Mouse (Mus musculus): ENCODE measurements around the gene Ambra1. TPM values are rescaled to one million over a fixed set of nuclear protein-coding genes. Genes with fewer than 3 reads are reported as not detected.

Gene Ambra1
- polyA plus RNA-seq (2012; ENCODE audit: low replicate concordance) = 35.8 and 49.0 TPM in 2 replicates

GRCm38 (mm10) chr2:91729971-91730821 lies at the start of gene Ambra1:
Gene Ambra1 (plus strand): TSS chr2:91730134.

GRCm38 (mm10) chr2:91710272-91711234 lies 19.4 kb upstream of the Ambra1 start, which contains the start of the genes Atg13 and Harbi1:
Gene Atg13 (minus strand): TSS chr2:91710576.
Gene Harbi1 (plus strand): TSS chr2:91710852.

GRCm38 (mm10) chr2:91926949-91927348 lies 197.0 kb downstream of the Ambra1 start, which contains the start of gene Chrm4:
Gene Chrm4 (plus strand): TSS chr2:91927249.

GRCm38 (mm10) chr2:91932160-91932711 lies 202.3 kb downstream of the Ambra1 start, which contains the start of gene Mdk:
Gene Mdk (minus strand): TSS chr2:91932297.

GRCm38 (mm10) chr2:91945483-91945882 lies 215.5 kb downstream of the Ambra1 start, which contains the start of gene Gm9821:
Gene Gm9821 (plus strand): TSS chr2:91945703.

Other genes starting within 250 kb of the Ambra1 start
- gene Ckap5, start 203.4 kb upstream of the Ambra1 start, polyA plus RNA-seq (2012; ENCODE audit: low replicate concordance) = 1.5 and 1.9 TPM in 2 replicates
- gene F2, start 93.7 kb upstream of the Ambra1 start, polyA plus RNA-seq (2012; ENCODE audit: low replicate concordance) = not detected in 2 replicates
- gene Zfp408, start 80.3 kb upstream of the Ambra1 start, polyA plus RNA-seq (2012; ENCODE audit: low replicate concordance) = 20.3 and 26.5 TPM in 2 replicates
- 25.9 and 56.3 TPM in 2 replicates for gene Arhgap1, start 80.3 kb upstream of the Ambra1 start, polyA plus RNA-seq (2012; ENCODE audit: low replicate concordance)
- gene Atg13, start 19.6 kb upstream of the Ambra1 start, polyA plus RNA-seq (2012; ENCODE audit: low replicate concordance) = 34.7 and 41.6 TPM in 2 replicates
- 1.2 and 2.2 TPM in 2 replicates for gene Harbi1, start 19.3 kb upstream of the Ambra1 start, polyA plus RNA-seq (2012; ENCODE audit: low replicate concordance)
- 0.13 and 0.59 TPM in 2 replicates for gene Chrm4, start 197.1 kb downstream of the Ambra1 start, polyA plus RNA-seq (2012; ENCODE audit: low replicate concordance)
- 8.2 and 9.8 TPM in 2 replicates for gene Mdk, start 202.2 kb downstream of the Ambra1 start, polyA plus RNA-seq (2012; ENCODE audit: low replicate concordance)
- gene Gm9821, start 215.6 kb downstream of the Ambra1 start, polyA plus RNA-seq (2012; ENCODE audit: low replicate concordance) = not detected in 2 replicates
- gene Dgkz, start 245.7 kb downstream of the Ambra1 start, polyA plus RNA-seq (2012; ENCODE audit: low replicate concordance) = 253 and 376 TPM in 2 replicates